Mouse (Mus musculus): ENCODE data around the gene Hoxc10.

Gene Hoxc10
- long read RNA-seq, experiment 1 = 0 reads
- long read RNA-seq, experiment 2 = 0 reads

- intact Hi-C loops (cut with DNase I) = loop anchor here (5.0 kb wide), 1 partner anchor 210 kb away; no protein-coding TSS in a partner anchor
Measured at GRCm38 (mm10) chr15:102966776-102967311, at the start of gene Hoxc10. Hoxc10 (plus strand) TSS chr15:102966796.

GRCm38 (mm10) chr15:102917972-102918572, 48.5 kb upstream of the Hoxc10 start:
- intact Hi-C loops (cut with DNase I) = no loop called here

GRCm38 (mm10) chr15:102918611-102919265, 47.9 kb upstream of the Hoxc10 start:
- intact Hi-C loops (cut with DNase I) = no loop called here

GRCm38 (mm10) chr15:102919336-102920180, 47.0 kb upstream of the Hoxc10 start:
- intact Hi-C loops (cut with DNase I) = no loop called here

- intact Hi-C loops (cut with DNase I) = no loop called here
Measured at GRCm38 (mm10) chr15:102920619-102921018, 46.0 kb upstream of the Hoxc10 start.

GRCm38 (mm10) chr15:102921053-102922011, 45.3 kb upstream of the Hoxc10 start, which contains the start of gene Hoxc13:
Hoxc13 (plus strand) TSS chr15:102921103.
- intact Hi-C loops (cut with DNase I) = no loop called here

GRCm38 (mm10) chr15:102922012-102922362, 44.6 kb upstream of the Hoxc10 start:
- intact Hi-C loops (cut with DNase I) = no loop called here

GRCm38 (mm10) chr15:102922636-102923500, 43.7 kb upstream of the Hoxc10 start:
- intact Hi-C loops (cut with DNase I) = no loop called here

- intact Hi-C loops (cut with DNase I) = no loop called here
Measured at GRCm38 (mm10) chr15:102927032-102927645, 39.5 kb upstream of the Hoxc10 start.

- intact Hi-C loops (cut with DNase I) = no loop called here
Measured at GRCm38 (mm10) chr15:102931706-102932358, 34.8 kb upstream of the Hoxc10 start.

GRCm38 (mm10) chr15:102934438-102934837, 32.2 kb upstream of the Hoxc10 start:
- intact Hi-C loops (cut with DNase I) = no loop called here

GRCm38 (mm10) chr15:102934897-102935296, 31.7 kb upstream of the Hoxc10 start:
- intact Hi-C loops (cut with DNase I) = no loop called here

- intact Hi-C loops (cut with DNase I) = no loop called here
Measured at GRCm38 (mm10) chr15:102936279-102936972, 30.2 kb upstream of the Hoxc10 start, which contains the start of gene Hoxc12. Hoxc12 (plus strand) TSS chr15:102936757.

- intact Hi-C loops (cut with DNase I) = no loop called here
Measured at GRCm38 (mm10) chr15:102937036-102937666, 29.4 kb upstream of the Hoxc10 start.

- intact Hi-C loops (cut with DNase I) = loop anchor here (10.0 kb wide), 1 partner anchor 155 kb away; no protein-coding TSS in a partner anchor
Measured at GRCm38 (mm10) chr15:102939256-102940155, 27.1 kb upstream of the Hoxc10 start.

Data from adrenal gland (tissue).